11 mouse cellular contexts compared by ENCODE assay signal in genomic region chr6:142701161-142701560, GRCm38 (mm10). TPM values are rescaled to one million over a fixed set of nuclear protein-coding genes. Genes with fewer than 3 reads are reported as not detected.
A peak's percentile ranks its signal among the peaks of the same experiment; 100 is the strongest.
DNase-seq lines count a peak whose midpoint lies in the region; ATAC-seq and TF ChIP-seq lines count a peak whose summit lies in the region.
"Had no signal": no experiment of that assay in that cellular context is flagged by ENCODE, and none has a peak within 500 bp of the region (broad histone marks: within the 10 kb centered on the region; RNA-seq: fewer than 3 reads in every experiment).

No protein-coding gene starts in this region.

- no peak overlapping the region for H3K27ac ChIP-seq in kidney, adult 2 months (ENCODE audit: insufficient read depth, low read depth, low read length)
- H3K27ac ChIP-seq in neural tube, embryonic 13.5 days (replicated peaks): no peak overlapping the region
- no peak overlapping the region for H3K27ac ChIP-seq in limb, embryonic 13.5 days

- TF ChIP-seq POLR2A in kidney, adult 2 months (IDR thresholded peaks at IDR 0.05; ENCODE audit: low read depth, low read length): no peak

- no peak for TF ChIP-seq CTCF in kidney, adult 2 months (conservative IDR thresholded peaks at IDR 0.05; ENCODE audit: insufficient read depth, insufficient read length, low read depth, low read length)

- H3K9me3 ChIP-seq in neural tube, embryonic 13.5 days: no peaks in the 10 kb centered on the region
- no peaks in the 10 kb centered on the region for H3K9me3 ChIP-seq in limb, embryonic 13.5 days

- H3K4me2 ChIP-seq in neural tube, embryonic 13.5 days: peak overlapping the region; percentile 63; the same call in 1 of the 2 replicates
- H3K4me2 ChIP-seq in limb, embryonic 13.5 days (replicated peaks): peak overlapping the region; percentile 84; the same call in 1 of the 2 replicates

- H3K36me3 ChIP-seq in kidney, adult 2 months (ENCODE audit: control insufficient read depth, insufficient read depth, low read length): no peaks in the 10 kb centered on the region
- no peaks in the 10 kb centered on the region for H3K36me3 ChIP-seq in neural tube, embryonic 13.5 days
- H3K36me3 ChIP-seq in limb, embryonic 13.5 days: no peaks in the 10 kb centered on the region

- 47% methylated on average over 13 of the region's 13 CpGs for WGBS in kidney, adult 2 months
- WGBS in neural tube, embryonic 13.5 days: 79% methylated on average over 13 of the region's 13 CpGs
- 80% methylated on average over 13 of the region's 13 CpGs for WGBS in limb, embryonic 13.5 days

- H3K27me3 ChIP-seq in kidney, adult 2 months (replicated peaks; ENCODE audit: control insufficient read depth, insufficient read depth, low read length): no peaks in the 10 kb centered on the region
- H3K27me3 ChIP-seq in neural tube, embryonic 13.5 days: peaks cover 14% of the 10 kb centered on the region
- H3K27me3 ChIP-seq in limb, embryonic 13.5 days: peaks cover 10% of the 10 kb centered on the region; the same call in 1 of the 2 replicates
- H3K27me3 ChIP-seq: CH12.LX had no signal

- no peak for DNase-seq in kidney, adult 2 months
- no peak for DNase-seq in kidney, postnatal 25 days
- no peak for DNase-seq in neural tube, embryonic 10.5 days (ENCODE audit: extremely low spot score, low spot score)
- DNase-seq in frontal cortex, postnatal 25 days (ENCODE audit: low spot score in 2 of 2): no peak
- DNase-seq: retina, postnatal 1 day had no signal

- H3K4me1 ChIP-seq in kidney, adult 2 months (ENCODE audit: control insufficient read depth, insufficient read depth, low read length): no peaks in the 10 kb centered on the region
- peaks cover 8% of the 10 kb centered on the region for H3K4me1 ChIP-seq in neural tube, embryonic 13.5 days (replicated peaks)
- peaks cover 3% of the 10 kb centered on the region; the same call in 1 of the 2 replicates for H3K4me1 ChIP-seq in limb, embryonic 13.5 days

- no peak overlapping the region for H3K9ac ChIP-seq in neural tube, embryonic 13.5 days
- no peak overlapping the region for H3K9ac ChIP-seq in limb, embryonic 13.5 days

- no peak for ATAC-seq in neural tube, embryonic 13.5 days (ENCODE audit: low read depth)
- ATAC-seq in limb, embryonic 13.5 days (ENCODE audit: low FRiP score, low read depth): no peak
- ATAC-seq in monocyte, adult 5-6 weeks (replicated peaks; ENCODE audit: insufficient number of reproducible peaks, low FRiP score, low TSS enrichment, poor library complexity, severe bottlenecking): no peak
- ATAC-seq: forebrain, embryonic 14.5 days; inflammation-experienced regulatory T-cells, adult 6 months had no signal

- H3K4me3 ChIP-seq in kidney, adult 2 months (ENCODE audit: insufficient read depth, low read depth, low read length): peak overlapping the region; percentile 26; the same call in 1 of the 2 replicates
- H3K4me3 ChIP-seq in neural tube, embryonic 13.5 days: no peak overlapping the region
- no peak overlapping the region for H3K4me3 ChIP-seq in limb, embryonic 13.5 days

RNA-seq across cellular contexts. Expression of gene Abcc9, which starts 1.0 kb away (rescaled TPM):
- polyA plus RNA-seq in kidney, adult 2 months (2012; rRNA removed): 4.1 and 5.3 TPM in 2 replicates
- 3.4 and 3.5 TPM in 2 replicates for polyA plus RNA-seq in neural tube, embryonic 13.5 days (2015; fragmentation: Nextera tagmentation; extraction: Ambion mirVana)
- 1.4 and 1.8 TPM in 2 replicates for polyA plus RNA-seq in limb, embryonic 13.5 days (2015; fragmentation: Nextera tagmentation; extraction: Ambion mirVana)
- total RNA-seq in monocyte, adult 5-6 weeks (2017): 0.11 TPM in 1 of 3 replicates, not detected in the others
- total RNA-seq: CH12.LX had no signal

RNA-seq across cellular contexts. Expression of gene Cmas, which starts 55.3 kb away (rescaled TPM):
- polyA plus RNA-seq in kidney, adult 2 months (2012; rRNA removed): 11.4 and 16.5 TPM in 2 replicates
- polyA plus RNA-seq in neural tube, embryonic 13.5 days (2015; fragmentation: Nextera tagmentation; extraction: Ambion mirVana): 174 and 175 TPM in 2 replicates
- polyA plus RNA-seq in limb, embryonic 13.5 days (2015; fragmentation: Nextera tagmentation; extraction: Ambion mirVana): 74.7 and 79.6 TPM in 2 replicates
- total RNA-seq in monocyte, adult 5-6 weeks (2017): 92.6 to 119 TPM (median 117 TPM) in 3 replicates
